ENCODE assay signal across 20 mouse cellular contexts in genomic region chr11:120263176-120263575, GRCm38 (mm10). TPM values are rescaled to one million over a fixed set of nuclear protein-coding genes. Genes with fewer than 3 reads are reported as not detected.
A peak's percentile ranks its signal among the peaks of the same experiment; 100 is the strongest.
DNase-seq lines count a peak whose midpoint lies in the region; ATAC-seq lines count a peak whose summit lies in the region.
"Had no signal": no experiment of that assay in that cellular context is flagged by ENCODE, and none has a peak within 500 bp of the region (broad histone marks: within the 10 kb centered on the region; RNA-seq: fewer than 3 reads in every experiment).

No protein-coding gene starts in this region.

- no peak overlapping the region for H3K9ac ChIP-seq in lung, embryonic 16.5 days (ENCODE audit: low read length)
- H3K9ac ChIP-seq in limb, embryonic 15.5 days: no peak overlapping the region
- H3K9ac ChIP-seq: heart, embryonic 12.5 days; hindbrain, embryonic 15.5 days; kidney, embryonic 15.5 days; limb, embryonic 12.5 days; midbrain, embryonic 15.5 days had no signal

- peaks cover 43% of the 10 kb centered on the region for H3K36me3 ChIP-seq in heart, embryonic 10.5 days
- H3K36me3 ChIP-seq in lung, embryonic 16.5 days (ENCODE audit: control insufficient read depth, insufficient read depth, low read length): no peaks in the 10 kb centered on the region
- H3K36me3 ChIP-seq in limb, embryonic 15.5 days: no peaks in the 10 kb centered on the region
- H3K36me3 ChIP-seq: hindbrain, embryonic 15.5 days; midbrain, embryonic 15.5 days had no signal

- no peaks in the 10 kb centered on the region for H3K27me3 ChIP-seq in heart, embryonic 10.5 days (ENCODE audit: insufficient read depth, poor library complexity, severe bottlenecking)
- no peaks in the 10 kb centered on the region for H3K27me3 ChIP-seq in lung, embryonic 16.5 days (ENCODE audit: control insufficient read depth, insufficient read depth, low read depth, low read length)
- H3K27me3 ChIP-seq in limb, embryonic 15.5 days: peaks cover 9% of the 10 kb centered on the region; the same call in 1 of the 2 replicates
- H3K27me3 ChIP-seq: heart, embryonic 12.5 days; hindbrain, embryonic 15.5 days; kidney, embryonic 15.5 days; limb, embryonic 12.5 days; midbrain, embryonic 15.5 days had no signal

- DNase-seq in heart, embryonic 10.5 days (ENCODE audit: low spot score): no peak
- DNase-seq in heart, adult 18-20 months: no peak
- DNase-seq in lung, postnatal 25 days (ENCODE audit: low spot score): no peak
- DNase-seq in MEL-GATA-1-ER (ENCODE audit: extremely low read depth, low read depth): peak; percentile 66
- no peak for DNase-seq in thymus, postnatal 14 days
- DNase-seq: adrenal gland, adult 8-10 months; kidney, adult 11 months had no signal

- H3K4me2 ChIP-seq in lung, embryonic 16.5 days (ENCODE audit: low read depth, low read length): no peak overlapping the region
- no peak overlapping the region for H3K4me2 ChIP-seq in limb, embryonic 15.5 days
- H3K4me2 ChIP-seq: heart, embryonic 12.5 days; hindbrain, embryonic 15.5 days; kidney, embryonic 15.5 days; limb, embryonic 12.5 days; liver, embryonic 11.5 days; midbrain, embryonic 15.5 days had no signal

- peak overlapping the region; percentile 74 for H3K27ac ChIP-seq in heart, embryonic 10.5 days
- peak overlapping the region; percentile 59 for H3K27ac ChIP-seq in lung, embryonic 16.5 days (ENCODE audit: low read length)
- 0 out of 2 replicates have a peak overlapping the region, but pooled peaks have one; percentile 85 for H3K27ac ChIP-seq in limb, embryonic 15.5 days
- H3K27ac ChIP-seq: macrophage had no signal

- H3K9me3 ChIP-seq in heart, embryonic 10.5 days: no peaks in the 10 kb centered on the region
- no peaks in the 10 kb centered on the region for H3K9me3 ChIP-seq in lung, embryonic 16.5 days (ENCODE audit: control insufficient read depth, low read length)
- no peaks in the 10 kb centered on the region for H3K9me3 ChIP-seq in limb, embryonic 15.5 days
- H3K9me3 ChIP-seq: heart, embryonic 12.5 days; hindbrain, embryonic 10.5 days; hindbrain, embryonic 15.5 days; kidney, embryonic 15.5 days; limb, embryonic 12.5 days; midbrain, embryonic 15.5 days had no signal

- H3K4me1 ChIP-seq in heart, embryonic 10.5 days: peaks cover 88% of the 10 kb centered on the region
- H3K4me1 ChIP-seq in lung, embryonic 16.5 days (replicated peaks; ENCODE audit: control insufficient read depth, insufficient read depth, low read length): peaks cover 64% of the 10 kb centered on the region
- H3K4me1 ChIP-seq in limb, embryonic 15.5 days: peaks cover 94% of the 10 kb centered on the region

- ATAC-seq in lung, embryonic 16.5 days (ENCODE audit: low read depth): no peak
- ATAC-seq in limb, embryonic 15.5 days (ENCODE audit: insufficient number of reproducible peaks, low FRiP score, low TSS enrichment, low read depth): no peak
- ATAC-seq: activated CD4-positive, CD25-positive, alpha-beta regulatory T cell, adult 4 months; CD4-positive, CD25-positive, alpha-beta regulatory T cell, adult 4 months; inflammation-experienced regulatory T-cells, adult 6 months had no signal

- WGBS in heart, embryonic 10.5 days: 86% methylated on average over 3 of the region's 3 CpGs
- 77% methylated on average over 3 of the region's 3 CpGs for WGBS in lung, embryonic 16.5 days
- WGBS in limb, embryonic 15.5 days: 95% methylated on average over 3 of the region's 3 CpGs

- H3K4me3 ChIP-seq in heart, embryonic 10.5 days: no peak overlapping the region
- no peak overlapping the region for H3K4me3 ChIP-seq in lung, embryonic 16.5 days (ENCODE audit: low read length)
- no peak overlapping the region for H3K4me3 ChIP-seq in limb, embryonic 15.5 days
- H3K4me3 ChIP-seq: heart, embryonic 12.5 days; hindbrain, embryonic 10.5 days; hindbrain, embryonic 15.5 days; kidney, embryonic 15.5 days; limb, embryonic 12.5 days; midbrain, embryonic 15.5 days had no signal

RNA-seq across cellular contexts. Expression of gene Bahcc1, which starts 30.4 kb away (rescaled TPM):
- 7.7 and 12.9 TPM in 2 replicates for polyA plus RNA-seq in heart, embryonic 10.5 days (2016; fragmentation: Nextera tagmentation; extraction: Ambion mirVana)
- total RNA-seq in heart, adult 18-20 months (2021): 1 to 10 TPM; 3.5 to 5.0 TPM
- 7.0 and 7.5 TPM in 2 replicates for polyA plus RNA-seq in lung, embryonic 16.5 days (2015; fragmentation: Nextera tagmentation; extraction: Ambion mirVana)
- 5.8 and 6.7 TPM in 2 replicates for polyA plus RNA-seq in limb, embryonic 15.5 days (2015; fragmentation: Nextera tagmentation; extraction: Ambion mirVana)
- polyA plus RNA-seq: activated CD4-positive, CD25-positive, alpha-beta regulatory T cell, adult 4 months; CD4-positive, CD25-positive, alpha-beta regulatory T cell, adult 4 months; inflammation-experienced regulatory T-cells, adult 6 months had no signal
